Mouse (Mus musculus): ENCODE results near the gene Zcchc7. TPM values are rescaled to one million over a fixed set of nuclear protein-coding genes. Genes with fewer than 3 reads are reported as not detected.
A peak's percentile ranks its signal among the peaks of the same experiment; 100 is the strongest.

The Zcchc7 gene
- polyA plus RNA-seq, 1 experiment from 2014 or later, result 41.3 TPM

GRCm38 (mm10) chr4:44872048-44872447 is 116.4 kb downstream of the Zcchc7 start:
- no peak for ATAC-seq
- no peaks in the 10 kb centered on the region for H3K36me3 ChIP-seq (ENCODE audit: poor library complexity, severe bottlenecking)
- WGBS, result 87% methylated on average over 1 of the region's 1 CpGs

GRCm38 (mm10) chr4:44880065-44880623 is 124.5 kb downstream of the Zcchc7 start:
- no peak for ATAC-seq
- no peak overlapping the region for H3K27ac ChIP-seq
- no peaks in the 10 kb centered on the region for H3K36me3 ChIP-seq (ENCODE audit: poor library complexity, severe bottlenecking)

More at GRCm38 (mm10) chr4:44872048-44872447, 116.4 kb downstream of the Zcchc7 start:
- Histone ChIP-seq H3K27ac (no peak overlapping the region), H3K27me3 (no peaks in the 10 kb centered on the region), H3K9ac (no peak overlapping the region), H3K4me1 (no peaks in the 10 kb centered on the region), H3K4me2 (no peak overlapping the region), H3K4me3 (no peak overlapping the region), H3K9me3 (replicated peaks) (no peaks in the 10 kb centered on the region)

GRCm38 (mm10) chr4:44886143-44886542 is 130.5 kb downstream of the Zcchc7 start:
- 68% methylated on average over 6 of the region's 6 CpGs for WGBS
- Histone ChIP-seq H3K9me3 (replicated peaks) (no peaks in the 10 kb centered on the region), H3K27ac (no peak overlapping the region), H3K4me3 (no peak overlapping the region), H3K27me3 (no peaks in the 10 kb centered on the region), H3K4me1 (no peaks in the 10 kb centered on the region), H3K9ac (no peak overlapping the region), H3K4me2 (no peak overlapping the region), H3K36me3 (ENCODE audit: poor library complexity, severe bottlenecking) (no peaks in the 10 kb centered on the region)
- ATAC-seq, result no peak

More at GRCm38 (mm10) chr4:44880065-44880623, 124.5 kb downstream of the Zcchc7 start:
- H3K4me3 ChIP-seq, result no peak overlapping the region
- peaks cover 7% of the 10 kb centered on the region for H3K4me1 ChIP-seq
- no peaks in the 10 kb centered on the region for H3K27me3 ChIP-seq
- WGBS, result 7% methylated on average over 7 of the region's 7 CpGs
- no peak overlapping the region for H3K4me2 ChIP-seq
- H3K9ac ChIP-seq, result no peak overlapping the region
- no peaks in the 10 kb centered on the region for H3K9me3 ChIP-seq (replicated peaks)

GRCm38 (mm10) chr4:44891344-44891743 is 135.7 kb downstream of the Zcchc7 start:
- Histone ChIP-seq H3K9me3 (replicated peaks) (no peaks in the 10 kb centered on the region), H3K4me1 (no peaks in the 10 kb centered on the region), H3K4me2 (no peak overlapping the region), H3K27me3 (no peaks in the 10 kb centered on the region), H3K4me3 (no peak overlapping the region), H3K36me3 (ENCODE audit: poor library complexity, severe bottlenecking) (peaks cover 13% of the 10 kb centered on the region; the same call in 1 of the 2 replicates), H3K27ac (no peak overlapping the region), H3K9ac (no peak overlapping the region)
- no peak for ATAC-seq
- 91% methylated on average over 6 of the region's 6 CpGs for WGBS

GRCm38 (mm10) chr4:44905651-44906271 is 150.1 kb downstream of the Zcchc7 start:
- H3K9ac ChIP-seq, result peak overlapping the region; percentile 14
- peak; percentile 90 for ATAC-seq
- WGBS, result 1% methylated on average over 11 of the region's 11 CpGs

GRCm38 (mm10) chr4:44906399-44906798 is 150.7 kb downstream of the Zcchc7 start:
- Histone ChIP-seq H3K36me3 (ENCODE audit: poor library complexity, severe bottlenecking) (no peaks in the 10 kb centered on the region), H3K27ac (peak overlapping the region; percentile 83; the same call in 1 of the 2 replicates), H3K4me1 (peaks cover 21% of the 10 kb centered on the region), H3K27me3 (no peaks in the 10 kb centered on the region), H3K9me3 (replicated peaks) (no peaks in the 10 kb centered on the region), H3K4me2 (no peak overlapping the region), H3K9ac (no peak overlapping the region), H3K4me3 (no peak overlapping the region)
- WGBS, result 34% methylated on average over 4 of the region's 4 CpGs
- peak; percentile 45; the same call in 1 of the 2 replicates for ATAC-seq

More at GRCm38 (mm10) chr4:44905651-44906271, 150.1 kb downstream of the Zcchc7 start:
- H3K27ac ChIP-seq, result peak overlapping the region; percentile 83
- peak overlapping the region; percentile 3; the same call in 1 of the 2 replicates for H3K4me3 ChIP-seq
- no peaks in the 10 kb centered on the region for H3K27me3 ChIP-seq
- H3K9me3 ChIP-seq (replicated peaks), result no peaks in the 10 kb centered on the region
- no peaks in the 10 kb centered on the region for H3K36me3 ChIP-seq (ENCODE audit: poor library complexity, severe bottlenecking)
- H3K4me2 ChIP-seq, result peak overlapping the region; percentile 45
- peaks cover 21% of the 10 kb centered on the region for H3K4me1 ChIP-seq

GRCm38 (mm10) chr4:44910065-44910464 is 154.4 kb downstream of the Zcchc7 start:
- no peak for ATAC-seq
- Histone ChIP-seq H3K27me3 (no peaks in the 10 kb centered on the region), H3K9ac (no peak overlapping the region), H3K27ac (no peak overlapping the region), H3K36me3 (ENCODE audit: poor library complexity, severe bottlenecking) (no peaks in the 10 kb centered on the region), H3K4me1 (peaks cover 14% of the 10 kb centered on the region), H3K4me3 (no peak overlapping the region), H3K9me3 (replicated peaks) (no peaks in the 10 kb centered on the region), H3K4me2 (no peak overlapping the region)
- 44% methylated on average over 2 of the region's 2 CpGs for WGBS

GRCm38 (mm10) chr4:44910857-44911256 is 155.2 kb downstream of the Zcchc7 start:
- H3K36me3 ChIP-seq (ENCODE audit: poor library complexity, severe bottlenecking), result no peaks in the 10 kb centered on the region
- no peak overlapping the region for H3K4me3 ChIP-seq
- H3K9ac ChIP-seq, result no peak overlapping the region
- H3K4me2 ChIP-seq, result no peak overlapping the region
- H3K9me3 ChIP-seq (replicated peaks), result no peaks in the 10 kb centered on the region
- no peak for ATAC-seq
- WGBS, result 58% methylated on average over 2 of the region's 2 CpGs
- no peak overlapping the region for H3K27ac ChIP-seq
- H3K27me3 ChIP-seq, result no peaks in the 10 kb centered on the region
- peaks cover 7% of the 10 kb centered on the region for H3K4me1 ChIP-seq

GRCm38 (mm10) chr4:44917312-44917848 is 161.7 kb downstream of the Zcchc7 start:
- Histone ChIP-seq H3K4me1 (peaks cover 15% of the 10 kb centered on the region), H3K4me2 (no peak overlapping the region), H3K27ac (peak overlapping the region; percentile 69; the same call in 1 of the 2 replicates), H3K9me3 (replicated peaks) (no peaks in the 10 kb centered on the region), H3K4me3 (no peak overlapping the region), H3K9ac (no peak overlapping the region), H3K27me3 (no peaks in the 10 kb centered on the region), H3K36me3 (ENCODE audit: poor library complexity, severe bottlenecking) (no peaks in the 10 kb centered on the region)
- no peak for ATAC-seq
- 25% methylated on average over 5 of the region's 5 CpGs for WGBS

- Histone ChIP-seq H3K4me2 (no peak overlapping the region), H3K27ac (peak overlapping the region; percentile 69), H3K36me3 (ENCODE audit: poor library complexity, severe bottlenecking) (no peaks in the 10 kb centered on the region), H3K4me3 (no peak overlapping the region), H3K9ac (no peak overlapping the region), H3K4me1 (peaks cover 15% of the 10 kb centered on the region), H3K27me3 (no peaks in the 10 kb centered on the region), H3K9me3 (replicated peaks) (no peaks in the 10 kb centered on the region)
- WGBS, result 23% methylated on average over 3 of the region's 3 CpGs
- peak; percentile 51; the same call in 1 of the 2 replicates for ATAC-seq
Observed at GRCm38 (mm10) chr4:44917907-44918306, 162.2 kb downstream of the Zcchc7 start.

GRCm38 (mm10) chr4:44920831-44921230 is 165.2 kb downstream of the Zcchc7 start:
- no peak for ATAC-seq
- WGBS, result 59% methylated on average over 5 of the region's 5 CpGs
- H3K9me3 ChIP-seq (replicated peaks), result no peaks in the 10 kb centered on the region
- peaks cover 15% of the 10 kb centered on the region for H3K4me1 ChIP-seq
- H3K27me3 ChIP-seq, result no peaks in the 10 kb centered on the region
- H3K4me2 ChIP-seq, result no peak overlapping the region
- H3K27ac ChIP-seq, result no peak overlapping the region
- H3K4me3 ChIP-seq, result no peak overlapping the region
- no peaks in the 10 kb centered on the region for H3K36me3 ChIP-seq (ENCODE audit: poor library complexity, severe bottlenecking)
- no peak overlapping the region for H3K9ac ChIP-seq

- peaks cover 14% of the 10 kb centered on the region for H3K36me3 ChIP-seq (ENCODE audit: poor library complexity, severe bottlenecking)
- H3K27ac ChIP-seq, result no peak overlapping the region
- peaks cover 11% of the 10 kb centered on the region for H3K4me1 ChIP-seq
- no peak overlapping the region for H3K4me2 ChIP-seq
- no peak overlapping the region for H3K4me3 ChIP-seq
- ATAC-seq, result no peak
- no peaks in the 10 kb centered on the region for H3K9me3 ChIP-seq (replicated peaks)
- H3K27me3 ChIP-seq, result no peaks in the 10 kb centered on the region
- H3K9ac ChIP-seq, result no peak overlapping the region
- 90% methylated on average over 7 of the region's 7 CpGs for WGBS
Observed at GRCm38 (mm10) chr4:44922466-44923128, 166.9 kb downstream of the Zcchc7 start.

Measured in forebrain, embryonic 13.5 days (tissue).